Mouse (Mus musculus) lung, embryonic 14.5 days (tissue): ENCODE data around the gene Serpinb1a. TPM values are rescaled to one million over a fixed set of nuclear protein-coding genes. Genes with fewer than 3 reads are reported as not detected.
"Not testable (repeated sequence)": the region's sequence is repeated elsewhere in the genome, so short reads cannot be mapped to it uniquely, and the experiment has no call there.

Experiments used
- ATAC-seq: fragments of 200-750 bp; cut with Nextera tagmentation; 2 replicates; pipeline ENCODE4 v1.8.0; 2017; ENCODE audit warnings: mild to moderate bottlenecking, moderate TSS enrichment, moderate library complexity; ENCODE audit not compliant: insufficient read depth
- DNase-seq: peaks from one replicate; pipeline ENCODE4 v3.0.0-alpha.2; 2015
- H3K27ac ChIP-seq: fragments of 300-500 bp; sonication (generic); 2 replicates; pipeline ENCODE4 v1.5.1; 2014; ENCODE audit warnings: low read depth, mild to moderate bottlenecking, moderate library complexity
- H3K27me3 ChIP-seq: fragments of 300-500 bp; sonication (generic); 2 replicates; pipeline ENCODE4 v1.6.1; 2014; ENCODE audit warnings: low read length, control low read depth; ENCODE audit not compliant: insufficient read depth
- H3K36me3 ChIP-seq: fragments of 300-500 bp; sonication (generic); 2 replicates; pipeline ENCODE4 v1.6.1; 2014; ENCODE audit warnings: control low read depth; ENCODE audit not compliant: insufficient read depth
- H3K4me1 ChIP-seq: fragments of 300-500 bp; sonication (generic); 2 replicates; pipeline ENCODE4 v1.6.1; 2014; ENCODE audit warnings: antibody characterized with exemption, control low read depth; ENCODE audit not compliant: insufficient read depth
- H3K4me2 ChIP-seq: fragments of 300-500 bp; sonication (generic); 2 replicates; pipeline ENCODE4 v1.6.1; 2014; ENCODE audit warnings: mild to moderate bottlenecking
- H3K4me3 ChIP-seq: fragments of 300-500 bp; sonication (generic); 2 replicates; pipeline ENCODE4 v1.5.1; 2014; ENCODE audit warnings: low read depth, low read length
- H3K9ac ChIP-seq: fragments of 300-500 bp; sonication (generic); 2 replicates; pipeline ENCODE4 v1.6.1; 2014
- H3K9me3 ChIP-seq: fragments of 300-500 bp; sonication (generic); 2 replicates; pipeline ENCODE4 v1.6.1; 2016; ENCODE audit warnings: low read depth, low read length, control low read depth
- CTCF ChIP-seq: IDR thresholded peaks from 2 replicates; pipeline ENCODE4 v1.5.1; 2016; ENCODE audit warnings: antibody characterized with exemption, low read depth
- WGBS: fragments of 180-500 bp; shearing (Covaris S2); extraction: QIAGEN DNeasy Blood & Tissue Kit; methylation state at CpG from one replicate; pipeline ENCODE4 v1.1.7; 2014; 5-methylcytosine and 5-hydroxymethylcytosine counted together
- polyA plus RNA-seq: library from polyadenylated mRNA; unstranded; fragments of >200 nt; fragmentation: Nextera tagmentation; extraction: Ambion mirVana; gene quantifications from 2 replicates; pipeline ENCODE4 v1.2.1, GENCODE M21; 2014

Serpinb1a gene
- polyA plus RNA-seq = 5.1 and 6.4 TPM in 2 replicates

GRCm38 (mm10) chr13:32850668-32851404, at the start of gene Serpinb1a:
Serpinb1a (minus strand) TSS chr13:32851185.
- no peak for TF ChIP-seq CTCF
- Histone ChIP-seq H3K4me1 (no peaks in the 10 kb centered on the region; the same call in 1 of the 2 replicates), H3K27me3 (no peaks in the 10 kb centered on the region), H3K27ac (no peak within 1 kb of the TSS), H3K36me3 (no peaks in the 10 kb centered on the region), H3K4me2 (no peak within 1 kb of the TSS), H3K9ac (no peak within 1 kb of the TSS), H3K9me3 (no peaks in the 10 kb centered on the region), H3K4me3 (no peak within 1 kb of the TSS)
- DNase-seq (peak; percentile 81), ATAC-seq (peak; percentile 86)
- 49% methylated on average over 10 of the region's 10 CpGs for WGBS

- Histone ChIP-seq H3K9me3 (no peaks in the 10 kb centered on the region), H3K4me1 (no peaks in the 10 kb centered on the region), H3K9ac (no peak overlapping the region), H3K36me3 (no peaks in the 10 kb centered on the region), H3K27ac (no peak overlapping the region), H3K4me3 (no peak overlapping the region), H3K4me2 (no peak overlapping the region), H3K27me3 (no peaks in the 10 kb centered on the region)
- peak; percentile 69 for TF ChIP-seq CTCF
- no peak for ATAC-seq
- DNase-seq = peak; percentile 84
- 14% methylated on average over 2 of the region's 2 CpGs for WGBS
These were observed 49.7 kb upstream of the Serpinb1a start for GRCm38 (mm10) chr13:32900639-32901038.

GRCm38 (mm10) chr13:32899114-32899513, 48.1 kb upstream of the Serpinb1a start:
- not testable (repeated sequence) for H3K9ac ChIP-seq, H3K4me2 ChIP-seq, H3K4me3 ChIP-seq, DNase-seq, H3K36me3 ChIP-seq, H3K9me3 ChIP-seq, H3K27me3 ChIP-seq, ATAC-seq, H3K27ac ChIP-seq, H3K4me1 ChIP-seq
- 55% methylated on average over 2 of the region's 2 CpGs for WGBS

GRCm38 (mm10) chr13:32898111-32898510, 47.1 kb upstream of the Serpinb1a start, which contains the start of gene Serpinb1c:
Serpinb1c (minus strand) TSS chr13:32898211.
- no peak for ATAC-seq
- TF ChIP-seq CTCF = no peak
- no peak within 1 kb of the TSS for H3K9ac ChIP-seq
- no peak for DNase-seq
- no peaks in the 10 kb centered on the region for H3K27me3 ChIP-seq
- no peak within 1 kb of the TSS for H3K4me3 ChIP-seq
- no peak within 1 kb of the TSS for H3K27ac ChIP-seq
- WGBS = 69% methylated on average over 2 of the region's 2 CpGs
- H3K4me1 ChIP-seq = no peaks in the 10 kb centered on the region
- H3K9me3 ChIP-seq = no peaks in the 10 kb centered on the region
- no peak within 1 kb of the TSS for H3K4me2 ChIP-seq
- H3K36me3 ChIP-seq = no peaks in the 10 kb centered on the region

GRCm38 (mm10) chr13:32896931-32897330, 45.9 kb upstream of the Serpinb1a start:
- Histone ChIP-seq H3K27ac (no peak overlapping the region), H3K4me2 (no peak overlapping the region), H3K27me3 (no peaks in the 10 kb centered on the region), H3K4me3 (no peak overlapping the region), H3K36me3 (no peaks in the 10 kb centered on the region), H3K9me3 (no peaks in the 10 kb centered on the region), H3K4me1 (no peaks in the 10 kb centered on the region), H3K9ac (no peak overlapping the region)
- ATAC-seq = no peak
- DNase-seq = no peak
- WGBS = 72% methylated on average over 4 of the region's 4 CpGs
- TF ChIP-seq CTCF = no peak

- ATAC-seq (no peak), DNase-seq (no peak)
- H3K9ac ChIP-seq = no peak overlapping the region
- no peaks in the 10 kb centered on the region for H3K9me3 ChIP-seq
- no peak for TF ChIP-seq CTCF
- no peak overlapping the region for H3K4me2 ChIP-seq
- H3K27me3 ChIP-seq = no peaks in the 10 kb centered on the region
- H3K4me1 ChIP-seq = no peaks in the 10 kb centered on the region
- no peak overlapping the region for H3K27ac ChIP-seq
- no peak overlapping the region for H3K4me3 ChIP-seq
- no peaks in the 10 kb centered on the region for H3K36me3 ChIP-seq
These were observed 33.8 kb upstream of the Serpinb1a start for GRCm38 (mm10) chr13:32884755-32885154.

DNA sequence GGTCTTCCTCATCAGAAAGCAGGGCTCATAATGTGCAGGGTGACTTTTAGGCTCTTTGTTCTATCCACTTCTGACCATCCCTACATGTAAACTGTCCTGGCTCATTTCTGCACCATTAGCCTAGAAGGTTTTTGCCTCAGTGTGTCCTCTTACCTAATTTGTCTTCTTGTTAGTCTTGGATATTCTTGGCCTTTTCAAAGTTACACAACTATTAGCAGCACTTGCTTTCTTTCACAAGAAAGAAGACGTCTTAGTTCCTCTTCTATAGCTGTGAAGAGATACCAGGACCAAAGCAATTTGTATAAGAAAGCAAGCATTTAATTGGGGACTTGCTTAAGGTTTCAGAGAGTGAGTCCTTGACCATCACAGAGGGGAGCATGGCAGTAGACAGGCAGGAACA, 22.9 kb upstream of the Serpinb1a start:
- WGBS = 51% methylated on average over 1 of the region's 1 CpGs
- DNase-seq (no peak), ATAC-seq (no peak)
- Histone ChIP-seq H3K27ac (no peak overlapping the region), H3K9me3 (no peaks in the 10 kb centered on the region), H3K27me3 (no peaks in the 10 kb centered on the region), H3K4me3 (no peak overlapping the region), H3K4me2 (no peak overlapping the region), H3K4me1 (no peaks in the 10 kb centered on the region), H3K9ac (no peak overlapping the region), H3K36me3 (no peaks in the 10 kb centered on the region)
- TF ChIP-seq CTCF = no peak
